ENCODE assay signal across 11 mouse cellular contexts in the genomic region with DNA sequence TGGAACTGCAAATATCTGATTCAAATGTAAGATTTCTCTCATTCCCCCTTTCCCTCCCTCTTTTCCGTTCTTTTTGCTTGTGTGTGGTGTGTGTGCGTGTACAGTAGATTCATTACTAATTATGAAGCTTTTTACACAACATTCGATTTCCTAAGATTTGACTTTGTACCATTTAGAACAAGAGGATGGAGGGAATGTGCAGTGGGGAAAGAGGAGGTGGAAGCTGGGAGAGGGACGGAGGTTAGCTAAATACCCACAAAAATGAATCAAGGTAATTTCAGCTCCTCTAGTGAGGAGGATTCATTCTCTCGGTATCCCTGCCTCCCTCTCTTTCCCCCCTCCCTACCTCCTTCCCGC. TPM values are rescaled to one million over a fixed set of nuclear protein-coding genes. Genes with fewer than 3 reads are reported as not detected.
DNase-seq lines count a peak whose midpoint lies in the region; ATAC-seq and TF ChIP-seq lines count a peak whose summit lies in the region.
"Had no signal": no experiment of that assay in that cellular context is flagged by ENCODE, and none has a peak within 500 bp of the region (broad histone marks: within the 10 kb centered on the region; RNA-seq: fewer than 3 reads in every experiment).

No protein-coding gene starts in this region.

- TF ChIP-seq POLR2A in cortical plate, adult 2 months (IDR thresholded peaks at IDR 0.05; ENCODE audit: extremely low read depth, insufficient read depth, low read length): no peak

- H3K9me3 ChIP-seq in kidney, embryonic 15.5 days (replicated peaks): no peaks in the 10 kb centered on the region
- no peaks in the 10 kb centered on the region for H3K9me3 ChIP-seq in forebrain, embryonic 16.5 days (ENCODE audit: control insufficient read depth, low read length)
- H3K9me3 ChIP-seq in midbrain, embryonic 14.5 days (ENCODE audit: control insufficient read depth, low read length): no peaks in the 10 kb centered on the region

- H3K27ac ChIP-seq in kidney, embryonic 15.5 days: no peak overlapping the region
- no peak overlapping the region for H3K27ac ChIP-seq in cortical plate, adult 2 months (ENCODE audit: insufficient read depth, low read length)
- H3K27ac ChIP-seq in forebrain, embryonic 16.5 days (ENCODE audit: low read length): no peak overlapping the region
- H3K27ac ChIP-seq in midbrain, embryonic 14.5 days (replicated peaks; ENCODE audit: low read depth, low read length): peak overlapping the region; percentile 99
- H3K27ac ChIP-seq: liver, embryonic 14.5 days had no signal

- peaks cover 34% of the 10 kb centered on the region for H3K4me1 ChIP-seq in kidney, embryonic 15.5 days
- 0 out of 2 replicates have a peak, but pooled peaks cover 2% of the 10 kb centered on the region for H3K4me1 ChIP-seq in cortical plate, adult 2 months (ENCODE audit: control insufficient read depth, insufficient read depth, low read length)
- peaks cover 38% of the 10 kb centered on the region for H3K4me1 ChIP-seq in forebrain, embryonic 16.5 days (replicated peaks; ENCODE audit: control insufficient read depth, insufficient read depth, low read length)
- H3K4me1 ChIP-seq in midbrain, embryonic 14.5 days (ENCODE audit: control insufficient read depth, insufficient read depth, low read length): peaks cover 22% of the 10 kb centered on the region

- TF ChIP-seq CTCF in cortical plate, adult 2 months (IDR thresholded peaks at IDR 0.05; ENCODE audit: extremely low read depth, insufficient read depth, low read length): no peak

- H3K4me3 ChIP-seq in kidney, embryonic 15.5 days (replicated peaks): no peak overlapping the region
- H3K4me3 ChIP-seq in cortical plate, adult 2 months (ENCODE audit: insufficient read depth, low read length): peak overlapping the region; percentile 69
- peak overlapping the region; percentile 62 for H3K4me3 ChIP-seq in forebrain, embryonic 16.5 days (replicated peaks; ENCODE audit: low read length)
- peak overlapping the region; percentile 71 for H3K4me3 ChIP-seq in midbrain, embryonic 14.5 days (replicated peaks; ENCODE audit: low read depth, low read length)

- H3K27me3 ChIP-seq in kidney, embryonic 15.5 days: peaks cover 92% of the 10 kb centered on the region
- H3K27me3 ChIP-seq in forebrain, embryonic 16.5 days (replicated peaks; ENCODE audit: control insufficient read depth, insufficient read depth, low read length): peaks cover 37% of the 10 kb centered on the region
- H3K27me3 ChIP-seq in midbrain, embryonic 14.5 days (ENCODE audit: control insufficient read depth, insufficient read depth, low read length): peaks cover 42% of the 10 kb centered on the region

- 2% methylated on average over 6 of the region's 6 CpGs for WGBS in kidney, embryonic 15.5 days
- WGBS in forebrain, embryonic 16.5 days: 0% methylated on average over 6 of the region's 6 CpGs
- 3% methylated on average over 5 of the region's 6 CpGs for WGBS in midbrain, embryonic 14.5 days

- no peak overlapping the region for H3K9ac ChIP-seq in kidney, embryonic 15.5 days
- H3K9ac ChIP-seq in forebrain, embryonic 16.5 days (replicated peaks; ENCODE audit: low read depth, low read length): peak overlapping the region; percentile 13; the same call in 1 of the 2 replicates
- H3K9ac ChIP-seq in midbrain, embryonic 14.5 days (replicated peaks; ENCODE audit: low read length): peak overlapping the region; percentile 94
- H3K9ac ChIP-seq: liver, embryonic 14.5 days had no signal

- DNase-seq in kidney, postnatal 25 days: no peak
- DNase-seq in midbrain, embryonic 14.5 days: no peak
- no peak for DNase-seq in kidney, postnatal 4 days
- no peak for DNase-seq in c-Kit-positive CD71-positive TER-119-positive erythroid progenitor cells, embryonic 14.5 days (ENCODE audit: low spot score)
- no peak for DNase-seq in right cerebral cortex, postnatal 25 days

- H3K36me3 ChIP-seq in kidney, embryonic 15.5 days: no peaks in the 10 kb centered on the region
- no peaks in the 10 kb centered on the region for H3K36me3 ChIP-seq in forebrain, embryonic 16.5 days (ENCODE audit: control insufficient read depth, insufficient read depth)
- no peaks in the 10 kb centered on the region for H3K36me3 ChIP-seq in midbrain, embryonic 14.5 days (ENCODE audit: control insufficient read depth, insufficient read depth, low read length)
- H3K36me3 ChIP-seq: G1E had no signal

- ATAC-seq in kidney, embryonic 15.5 days (replicated peaks; ENCODE audit: low FRiP score): no peak
- no peak for ATAC-seq in forebrain, embryonic 16.5 days
- no peak for ATAC-seq in midbrain, embryonic 14.5 days (ENCODE audit: low FRiP score, low TSS enrichment)

- H3K4me2 ChIP-seq in kidney, embryonic 15.5 days: peak overlapping the region; percentile 71; the same call in 1 of the 2 replicates
- H3K4me2 ChIP-seq in forebrain, embryonic 16.5 days (ENCODE audit: low read length): peak overlapping the region; percentile 92
- peak overlapping the region; percentile 92 for H3K4me2 ChIP-seq in midbrain, embryonic 14.5 days (ENCODE audit: low read length)

RNA-seq across cellular contexts. Expression of gene Bdnf, which starts 2.1 kb away (rescaled TPM):
- 0.81 and 1.1 TPM in 2 replicates for polyA plus RNA-seq in kidney, embryonic 15.5 days (2015; fragmentation: Nextera tagmentation; extraction: Ambion mirVana)
- polyA plus RNA-seq in cortical plate, adult 2 months (2012; rRNA removed): 10.3 and 11.1 TPM in 2 replicates
- 2.2 and 3.0 TPM in 2 replicates for polyA plus RNA-seq in forebrain, embryonic 16.5 days (2015; fragmentation: Nextera tagmentation; extraction: Ambion mirVana)
- polyA plus RNA-seq in midbrain, embryonic 14.5 days (2014; fragmentation: Nextera tagmentation; extraction: Ambion mirVana): 5.2 and 6.3 TPM in 2 replicates
- polyA plus RNA-seq: G1E; small intestine, adult 2 months had no signal
